8 mouse cellular contexts compared by ENCODE assay signal in the genomic region with DNA sequence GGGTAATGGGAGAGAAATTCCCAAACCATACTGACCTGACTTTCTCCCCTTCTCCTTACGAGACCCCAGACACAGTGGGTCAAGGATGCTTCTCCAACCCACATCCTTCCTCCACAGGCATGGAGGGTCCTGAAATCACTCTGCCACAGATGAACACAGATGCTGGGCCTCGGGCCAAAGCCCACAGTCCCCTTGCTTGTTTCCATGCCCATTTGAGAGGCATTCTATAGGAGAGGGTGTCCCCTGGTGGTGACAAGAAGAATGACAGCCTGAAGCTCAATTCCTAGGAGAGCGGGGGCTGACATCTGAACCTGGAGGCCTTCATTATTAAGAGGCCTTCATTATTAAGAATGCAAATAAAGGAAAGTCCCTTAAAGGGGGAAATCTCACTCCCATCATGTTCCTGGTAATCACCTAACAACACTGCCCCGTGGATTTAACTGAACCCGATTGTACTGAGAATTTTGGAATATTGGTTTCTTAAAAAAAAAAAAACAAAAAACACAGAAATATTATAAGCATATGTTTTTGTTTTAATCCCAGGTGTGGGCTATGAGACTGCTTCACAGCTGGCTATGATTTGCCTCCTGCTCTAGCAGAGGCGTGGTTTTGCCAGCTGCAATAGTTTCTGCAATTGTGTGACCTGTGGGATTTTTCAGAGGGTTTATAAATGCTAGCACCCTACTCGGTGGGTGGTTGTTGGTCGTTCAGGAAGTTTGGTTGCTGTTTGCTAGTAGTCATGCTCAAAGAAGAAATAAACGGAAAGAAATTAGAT. TPM values are rescaled to one million over a fixed set of nuclear protein-coding genes. Genes with fewer than 3 reads are reported as not detected.
DNase-seq lines count a peak whose midpoint lies in the region; ATAC-seq and TF ChIP-seq lines count a peak whose summit lies in the region.

No protein-coding gene starts in this region.

- peak; percentile 27; the same call in 1 of the 2 replicates for ATAC-seq in embryonic facial prominence, embryonic 14.5 days (ENCODE audit: low read depth)
- no peak for ATAC-seq in heart, embryonic 13.5 days (ENCODE audit: extremely low read depth, insufficient number of reproducible peaks, low FRiP score, low TSS enrichment)
- ATAC-seq in kidney, postnatal 0 days (replicated peaks; ENCODE audit: low FRiP score, low read depth) = peak; percentile 40
- peak; percentile 62; the same call in 1 of the 2 replicates for ATAC-seq in neural tube, embryonic 14.5 days (ENCODE audit: low read depth)

- no peaks in the 10 kb centered on the region for H3K36me3 ChIP-seq in E14TG2a.4 (ENCODE audit: insufficient read depth, low read length)
- H3K36me3 ChIP-seq in embryonic facial prominence, embryonic 14.5 days (ENCODE audit: control insufficient read depth, insufficient read depth, low read length) = no peaks in the 10 kb centered on the region
- no peaks in the 10 kb centered on the region for H3K36me3 ChIP-seq in heart, embryonic 13.5 days
- no peaks in the 10 kb centered on the region for H3K36me3 ChIP-seq in kidney, postnatal 0 days (ENCODE audit: insufficient read depth, low read length)
- no peaks in the 10 kb centered on the region for H3K36me3 ChIP-seq in neural tube, embryonic 14.5 days (ENCODE audit: control insufficient read depth, insufficient read depth, low read length)

- H3K4me1 ChIP-seq in E14TG2a.4 (replicated peaks; ENCODE audit: low read depth, low read length) = peaks cover 33% of the 10 kb centered on the region
- peaks cover 6% of the 10 kb centered on the region for H3K4me1 ChIP-seq in embryonic facial prominence, embryonic 14.5 days (ENCODE audit: control insufficient read depth, insufficient read depth, low read length)
- peaks cover 26% of the 10 kb centered on the region for H3K4me1 ChIP-seq in heart, embryonic 13.5 days
- peaks cover 12% of the 10 kb centered on the region for H3K4me1 ChIP-seq in kidney, postnatal 0 days (replicated peaks; ENCODE audit: insufficient read depth, low read length)
- H3K4me1 ChIP-seq in neural tube, embryonic 14.5 days (ENCODE audit: control insufficient read depth, insufficient read depth, low read length) = peaks cover 6% of the 10 kb centered on the region; the same call in 1 of the 2 replicates

- TF ChIP-seq CTCF in E14TG2a.4 (conservative IDR thresholded peaks at IDR 0.05; ENCODE audit: low read length) = peak; percentile 98
- peak; percentile 99 for TF ChIP-seq CTCF in kidney, postnatal 0 days (IDR thresholded peaks at IDR 0.05; ENCODE audit: low read depth)

- peak overlapping the region; percentile 44; the same call in 1 of the 2 replicates for H3K27ac ChIP-seq in embryonic facial prominence, embryonic 14.5 days (replicated peaks; ENCODE audit: low read depth, low read length)
- H3K27ac ChIP-seq in heart, embryonic 13.5 days (replicated peaks) = peak overlapping the region; percentile 42; the same call in 1 of the 2 replicates
- no peak overlapping the region for H3K27ac ChIP-seq in kidney, postnatal 0 days
- H3K27ac ChIP-seq in neural tube, embryonic 14.5 days (ENCODE audit: low read depth, low read length) = no peak overlapping the region

- H3K27me3 ChIP-seq in E14TG2a.4 (ENCODE audit: insufficient read depth, low read length) = no peaks in the 10 kb centered on the region
- H3K27me3 ChIP-seq in embryonic facial prominence, embryonic 14.5 days (replicated peaks; ENCODE audit: control insufficient read depth, insufficient read depth, low read length) = no peaks in the 10 kb centered on the region
- no peaks in the 10 kb centered on the region for H3K27me3 ChIP-seq in heart, embryonic 13.5 days (replicated peaks)
- no peaks in the 10 kb centered on the region for H3K27me3 ChIP-seq in kidney, postnatal 0 days (ENCODE audit: insufficient read depth, low read length)
- H3K27me3 ChIP-seq in neural tube, embryonic 14.5 days (ENCODE audit: control insufficient read depth, insufficient read depth, low read length) = no peaks in the 10 kb centered on the region

- 16% methylated on average over 9 of the region's 9 CpGs for WGBS in embryonic facial prominence, embryonic 14.5 days
- WGBS in heart, embryonic 13.5 days = 40% methylated on average over 9 of the region's 9 CpGs
- 41% methylated on average over 9 of the region's 9 CpGs for WGBS in kidney, postnatal 0 days
- 42% methylated on average over 9 of the region's 9 CpGs for WGBS in neural tube, embryonic 14.5 days

- H3K4me2 ChIP-seq in embryonic facial prominence, embryonic 14.5 days (ENCODE audit: low read depth, low read length) = no peak overlapping the region
- H3K4me2 ChIP-seq in heart, embryonic 13.5 days = no peak overlapping the region
- H3K4me2 ChIP-seq in kidney, postnatal 0 days (ENCODE audit: low read length) = no peak overlapping the region
- no peak overlapping the region for H3K4me2 ChIP-seq in neural tube, embryonic 14.5 days (ENCODE audit: low read depth, low read length)

- H3K4me3 ChIP-seq in E14TG2a.4 (replicated peaks; ENCODE audit: low read length) = no peak overlapping the region
- no peak overlapping the region for H3K4me3 ChIP-seq in embryonic facial prominence, embryonic 14.5 days (ENCODE audit: low read depth, low read length)
- no peak overlapping the region for H3K4me3 ChIP-seq in heart, embryonic 13.5 days
- H3K4me3 ChIP-seq in kidney, postnatal 0 days (replicated peaks; ENCODE audit: low read depth, low read length) = no peak overlapping the region
- H3K4me3 ChIP-seq in neural tube, embryonic 14.5 days (ENCODE audit: low read depth, low read length) = no peak overlapping the region

- no peak overlapping the region for H3K9ac ChIP-seq in embryonic facial prominence, embryonic 14.5 days (ENCODE audit: low read depth, low read length)
- no peak overlapping the region for H3K9ac ChIP-seq in heart, embryonic 13.5 days
- no peak overlapping the region for H3K9ac ChIP-seq in kidney, postnatal 0 days (ENCODE audit: low read depth, low read length)
- no peak overlapping the region for H3K9ac ChIP-seq in neural tube, embryonic 14.5 days (replicated peaks; ENCODE audit: low read depth, low read length)

- peak; percentile 42 for DNase-seq in adrenal gland, postnatal 25 days
- peak; percentile 93 for DNase-seq in embryonic facial prominence, embryonic 14.5 days (ENCODE audit: low spot score)
- peak; percentile 93 for DNase-seq in kidney, postnatal 0 days (ENCODE audit: low spot score)
- DNase-seq in lung, adult 18-20 months = peak; percentile 40 to 61
- DNase-seq in thymus, postnatal 10 days (ENCODE audit: low spot score in 2 of 2) = peak; percentile 28 to 64

- H3K9me3 ChIP-seq in E14TG2a.4 (ENCODE audit: low read length) = no peaks in the 10 kb centered on the region
- H3K9me3 ChIP-seq in embryonic facial prominence, embryonic 14.5 days (ENCODE audit: control insufficient read depth, low read length) = no peaks in the 10 kb centered on the region
- no peaks in the 10 kb centered on the region for H3K9me3 ChIP-seq in heart, embryonic 13.5 days
- H3K9me3 ChIP-seq in kidney, postnatal 0 days (replicated peaks; ENCODE audit: low read length) = no peaks in the 10 kb centered on the region
- no peaks in the 10 kb centered on the region for H3K9me3 ChIP-seq in neural tube, embryonic 14.5 days (ENCODE audit: control insufficient read depth, low read length)

RNA-seq across cellular contexts. Expression of gene Capg, which starts 10.0 kb away (rescaled TPM):
- total RNA-seq in adrenal gland, postnatal 25 days (2021) = 30.3 and 48.1 TPM in 2 replicates
- polyA plus RNA-seq in embryonic facial prominence, embryonic 14.5 days (2014; fragmentation: Nextera tagmentation; extraction: Ambion mirVana) = 70.8 and 75.9 TPM in 2 replicates
- polyA plus RNA-seq in heart, embryonic 13.5 days (2015; fragmentation: Nextera tagmentation; extraction: Ambion mirVana) = 25.1 and 25.4 TPM in 2 replicates
- polyA plus RNA-seq in kidney, postnatal 0 days (2015; fragmentation: Nextera tagmentation; extraction: Ambion mirVana) = 129 and 131 TPM in 2 replicates
- polyA plus RNA-seq in neural tube, embryonic 14.5 days (2014; fragmentation: Nextera tagmentation; extraction: Ambion mirVana) = 3.4 and 9.0 TPM in 2 replicates

RNA-seq across cellular contexts. Expression of gene Sh2d6, which starts 12.7 kb away (rescaled TPM):
- 0.39 TPM in 1 of 2 replicates, not detected in the other for total RNA-seq in adrenal gland, postnatal 25 days (2021)
- polyA plus RNA-seq in embryonic facial prominence, embryonic 14.5 days (2014; fragmentation: Nextera tagmentation; extraction: Ambion mirVana) = not detected in 2 replicates
- 0.21 TPM in 1 of 2 replicates, not detected in the other for polyA plus RNA-seq in heart, embryonic 13.5 days (2015; fragmentation: Nextera tagmentation; extraction: Ambion mirVana)
- polyA plus RNA-seq in kidney, postnatal 0 days (2015; fragmentation: Nextera tagmentation; extraction: Ambion mirVana) = 0.10 TPM in 1 of 2 replicates, not detected in the other
- polyA plus RNA-seq in neural tube, embryonic 14.5 days (2014; fragmentation: Nextera tagmentation; extraction: Ambion mirVana) = 0.22 and 1.2 TPM in 2 replicates

Comparison
In these comparisons a context has a peak if more than half of its experiments do, and no peak if none do; other contexts are left out.
1. DNase-seq: peak in every context shown above with its lines; median percentile 93 in embryonic facial prominence, embryonic 14.5 days; 93 in kidney, postnatal 0 days; 50 in lung, adult 18-20 months; 46 in thymus, postnatal 10 days; 42 in adrenal gland, postnatal 25 days.
2. H3K27ac ChIP-seq: peak in embryonic facial prominence, embryonic 14.5 days (single experiment) and heart, embryonic 13.5 days (single experiment); none in kidney, postnatal 0 days (single experiment) and neural tube, embryonic 14.5 days (single experiment).